7 mouse cellular contexts compared by ENCODE assay signal in genomic region chr5:115340577-115341313, GRCm38 (mm10). TPM values are rescaled to one million over a fixed set of nuclear protein-coding genes. Genes with fewer than 3 reads are reported as not detected.
A peak's percentile ranks its signal among the peaks of the same experiment; 100 is the strongest.
DNase-seq lines count a peak whose midpoint lies in the region; ATAC-seq lines count a peak whose summit lies in the region.

Gene Gatc (minus strand): TSS chr5:115341178.
Gene Triap1 (plus strand): TSS chr5:115341225.

- no peaks in the 10 kb centered on the region for H3K27me3 ChIP-seq in embryonic facial prominence, embryonic 12.5 days
- H3K27me3 ChIP-seq in limb, embryonic 11.5 days (ENCODE audit: control insufficient read depth, insufficient read depth, low read length): no peaks in the 10 kb centered on the region
- H3K27me3 ChIP-seq in midbrain, embryonic 13.5 days: no peaks in the 10 kb centered on the region

- peaks cover 51% of the 10 kb centered on the region for H3K36me3 ChIP-seq in embryonic facial prominence, embryonic 12.5 days
- H3K36me3 ChIP-seq in limb, embryonic 11.5 days (ENCODE audit: control insufficient read depth, insufficient read depth, low read length): peaks cover 11% of the 10 kb centered on the region; the same call in 1 of the 2 replicates
- peaks cover 51% of the 10 kb centered on the region for H3K36me3 ChIP-seq in midbrain, embryonic 13.5 days

- peak within 1 kb of the TSS; percentile 89 for H3K4me3 ChIP-seq in embryonic facial prominence, embryonic 12.5 days
- H3K4me3 ChIP-seq in limb, embryonic 11.5 days (ENCODE audit: low read depth, low read length): peak within 1 kb of the TSS; percentile 83
- H3K4me3 ChIP-seq in midbrain, embryonic 13.5 days (replicated peaks): peak within 1 kb of the TSS; percentile 87

- ATAC-seq in embryonic facial prominence, embryonic 12.5 days (ENCODE audit: insufficient number of reproducible peaks, insufficient read depth, low FRiP score, low TSS enrichment): peak; percentile 81
- ATAC-seq in limb, embryonic 11.5 days (ENCODE audit: insufficient number of reproducible peaks, low FRiP score, low TSS enrichment, low read depth): peak; percentile 84
- ATAC-seq in midbrain, embryonic 13.5 days: peak; percentile 95

- H3K9me3 ChIP-seq in embryonic facial prominence, embryonic 12.5 days: no peaks in the 10 kb centered on the region
- H3K9me3 ChIP-seq in limb, embryonic 11.5 days (ENCODE audit: control insufficient read depth, low read length): no peaks in the 10 kb centered on the region
- no peaks in the 10 kb centered on the region for H3K9me3 ChIP-seq in midbrain, embryonic 13.5 days

- DNase-seq in adrenal gland, postnatal 36 days: peak; percentile 92 to 93
- peak; percentile 99 for DNase-seq in heart, adult 11 months
- DNase-seq in kidney, adult 18-20 months: peak; percentile 92
- peak; percentile 95 for DNase-seq in limb, embryonic 11.5 days (ENCODE audit: low spot score)
- DNase-seq in spleen, adult 12 weeks (ENCODE audit: low spot score): peak; percentile 86

- H3K9ac ChIP-seq in embryonic facial prominence, embryonic 12.5 days: peak within 1 kb of the TSS; percentile 86
- peak within 1 kb of the TSS; percentile 85 for H3K9ac ChIP-seq in limb, embryonic 11.5 days (ENCODE audit: low read length)
- peak within 1 kb of the TSS; percentile 89 for H3K9ac ChIP-seq in midbrain, embryonic 13.5 days (replicated peaks)

- H3K4me1 ChIP-seq in embryonic facial prominence, embryonic 12.5 days: peaks cover 15% of the 10 kb centered on the region
- H3K4me1 ChIP-seq in limb, embryonic 11.5 days (ENCODE audit: control insufficient read depth, insufficient read depth, low read length): peaks cover 7% of the 10 kb centered on the region; the same call in 1 of the 2 replicates
- peaks cover 22% of the 10 kb centered on the region for H3K4me1 ChIP-seq in midbrain, embryonic 13.5 days (replicated peaks)

- peak within 1 kb of the TSS; percentile 71 for H3K4me2 ChIP-seq in embryonic facial prominence, embryonic 12.5 days (replicated peaks)
- peak within 1 kb of the TSS; percentile 72 for H3K4me2 ChIP-seq in limb, embryonic 11.5 days (ENCODE audit: low read depth, severe bottlenecking)
- H3K4me2 ChIP-seq in midbrain, embryonic 13.5 days (replicated peaks): peak within 1 kb of the TSS; percentile 77

- WGBS in embryonic facial prominence, embryonic 12.5 days: under 1% methylated on average over 62 of the region's 62 CpGs
- under 1% methylated on average over 62 of the region's 62 CpGs for WGBS in limb, embryonic 11.5 days
- under 1% methylated on average over 62 of the region's 62 CpGs for WGBS in midbrain, embryonic 13.5 days

- H3K27ac ChIP-seq in embryonic facial prominence, embryonic 12.5 days: peak within 1 kb of the TSS; percentile 75
- H3K27ac ChIP-seq in limb, embryonic 11.5 days (replicated peaks; ENCODE audit: low read depth, low read length): 0 out of 2 replicates have a peak within 1 kb of the TSS, but pooled peaks have one; percentile 55
- peak within 1 kb of the TSS; percentile 88 for H3K27ac ChIP-seq in midbrain, embryonic 13.5 days

RNA-seq across cellular contexts. Expression of gene Gatc, which starts in this region (rescaled TPM):
- total RNA-seq in adrenal gland, postnatal 36 days (2021): 10 to 100 TPM; 17.7 to 21.7 TPM
- polyA plus RNA-seq in embryonic facial prominence, embryonic 12.5 days (2016; fragmentation: Nextera tagmentation; extraction: Ambion mirVana): 29.0 and 30.0 TPM in 2 replicates
- polyA plus RNA-seq in limb, embryonic 11.5 days (2014; fragmentation: Nextera tagmentation; extraction: Ambion mirVana): 42.5 and 46.7 TPM in 2 replicates
- 34.2 and 37.0 TPM in 2 replicates for polyA plus RNA-seq in midbrain, embryonic 13.5 days (2015; fragmentation: Nextera tagmentation; extraction: Ambion mirVana)

RNA-seq across cellular contexts. Expression of gene Triap1, which starts in this region (rescaled TPM):
- total RNA-seq in adrenal gland, postnatal 36 days (2021): 10 to 100 TPM; 32.4 to 47.5 TPM
- polyA plus RNA-seq in embryonic facial prominence, embryonic 12.5 days (2016; fragmentation: Nextera tagmentation; extraction: Ambion mirVana): 55.5 and 56.7 TPM in 2 replicates
- 59.8 and 64.4 TPM in 2 replicates for polyA plus RNA-seq in limb, embryonic 11.5 days (2014; fragmentation: Nextera tagmentation; extraction: Ambion mirVana)
- polyA plus RNA-seq in midbrain, embryonic 13.5 days (2015; fragmentation: Nextera tagmentation; extraction: Ambion mirVana): 54.2 and 56.7 TPM in 2 replicates

Comparison
In these comparisons a context has a peak if more than half of its experiments do, and no peak if none do; other contexts are left out.
1. Peak in every context shown above with its lines: DNase-seq, ATAC-seq, H3K4me3 ChIP-seq and H3K27ac ChIP-seq.